Mouse (Mus musculus): ENCODE results near the gene Usp2.

- no peak for TF ChIP-seq CTCF (IDR thresholded peaks at IDR 0.05; ENCODE audit: low read depth, low read length)
- TF ChIP-seq GATA1 (IDR thresholded peaks at IDR 0.05; ENCODE audit: borderline replicate concordance, low read length), result no peak
- TF ChIP-seq TAL1 (conservative IDR thresholded peaks at IDR 0.05; ENCODE audit: low read depth, low read length), result no peak
- no peak for TF ChIP-seq POLR2AphosphoS5 (IDR thresholded peaks at IDR 0.05; ENCODE audit: insufficient replicate concordance, low read depth, low read length)
- no peak for TF ChIP-seq GATA2 (IDR thresholded peaks at IDR 0.05; ENCODE audit: borderline replicate concordance, low read depth, low read length)
Observed at GRCm38 (mm10) chr9:44116182-44116581, 49.4 kb downstream of the Usp2 start.
